Mouse (Mus musculus) stomach, postnatal 0 days (tissue): ENCODE measurements around the gene Acoxl. TPM values are rescaled to one million over a fixed set of nuclear protein-coding genes. Genes with fewer than 3 reads are reported as not detected.
A peak's percentile ranks its signal among the peaks of the same experiment; 100 is the strongest.

Experiments
- ATAC-seq: fragments of 200-750 bp; cut with Nextera tagmentation; 2 replicates; pipeline ENCODE4 v1.8.0; 2017; ENCODE audit not compliant: low FRiP score, low TSS enrichment
- DNase-seq: peaks from one replicate; pipeline ENCODE4 v3.0.0-alpha.2; 2016; ENCODE audit warnings: low spot score
- H3K27ac ChIP-seq: fragments of 300-500 bp; sonication (generic); replicated peaks from 2 replicates; pipeline ENCODE4 v1.5.1; 2014; ENCODE audit warnings: mild to moderate bottlenecking, control low read depth
- H3K27me3 ChIP-seq: fragments of 300-500 bp; sonication (generic); 2 replicates; pipeline ENCODE4 v1.6.1; 2014; ENCODE audit warnings: low read length; ENCODE audit not compliant: control insufficient read depth, insufficient read depth
- H3K36me3 ChIP-seq: fragments of 300-500 bp; sonication (generic); 2 replicates; pipeline ENCODE4 v1.6.1; 2014; ENCODE audit warnings: low read length, mixed read lengths; ENCODE audit not compliant: control insufficient read depth, insufficient read depth
- H3K4me1 ChIP-seq: fragments of 300-500 bp; sonication (generic); replicated peaks from 2 replicates; pipeline ENCODE4 v1.6.1; 2014; ENCODE audit warnings: antibody characterized with exemption; ENCODE audit not compliant: control insufficient read depth, insufficient read depth
- H3K4me2 ChIP-seq: fragments of 300-500 bp; sonication (generic); replicated peaks from 2 replicates; pipeline ENCODE4 v1.6.1; 2014; ENCODE audit warnings: low read depth, mild to moderate bottlenecking, control low read depth, moderate library complexity
- H3K4me3 ChIP-seq: fragments of 300-500 bp; sonication (generic); 2 replicates; pipeline ENCODE4 v1.5.1; 2014; ENCODE audit warnings: low read depth, low read length, control low read depth
- H3K9ac ChIP-seq: fragments of 300-500 bp; sonication (generic); 2 replicates; pipeline ENCODE4 v1.6.1; 2014; ENCODE audit warnings: mild to moderate bottlenecking, low read length, control low read depth, mixed read lengths
- H3K9me3 ChIP-seq: fragments of 300-500 bp; sonication (generic); 2 replicates; pipeline ENCODE4 v1.6.1; 2016; ENCODE audit warnings: low read length; ENCODE audit not compliant: control insufficient read depth
- CTCF ChIP-seq: IDR thresholded peaks from 2 replicates; pipeline ENCODE4 v1.5.1; 2016; ENCODE audit warnings: antibody characterized with exemption, low read depth, mild to moderate bottlenecking, moderate library complexity
- EP300 ChIP-seq: optimal IDR thresholded peaks from 2 replicates; pipeline ENCODE3; 2016; ENCODE audit warnings: antibody characterized with exemption
- WGBS: fragments of 180-500 bp; shearing (Covaris S2); extraction: QIAGEN DNeasy Blood & Tissue Kit; methylation state at CpG from one replicate; pipeline ENCODE4 v1.1.7; 2014; 5-methylcytosine and 5-hydroxymethylcytosine counted together
- polyA plus RNA-seq: library from polyadenylated mRNA; unstranded; fragments of >200 nt; fragmentation: Nextera tagmentation; extraction: Ambion mirVana; gene quantifications from 2 replicates; pipeline ENCODE4 v1.2.1, GENCODE M21; 2015

Acoxl gene
- polyA plus RNA-seq, 1 experiment from 2014 or later = 0.17 TPM

GRCm38 (mm10) chr2:128140183-128140582 lies 301.5 kb downstream of the Acoxl start:
- Histone ChIP-seq H3K27me3 (no peaks in the 10 kb centered on the region), H3K9me3 (no peaks in the 10 kb centered on the region), H3K4me3 (no peak overlapping the region), H3K4me1 (no peaks in the 10 kb centered on the region), H3K9ac (no peak overlapping the region), H3K27ac (no peak overlapping the region), H3K36me3 (no peaks in the 10 kb centered on the region; the same call in 1 of the 2 replicates), H3K4me2 (no peak overlapping the region)
- 0 out of 2 replicates have a peak, but pooled peaks have one; percentile 6 for TF ChIP-seq CTCF
- no peak for TF ChIP-seq EP300
- WGBS = 76% methylated on average over 3 of the region's 3 CpGs
- ATAC-seq = no peak
- no peak for DNase-seq

- DNase-seq (no peak), ATAC-seq (no peak)
- TF ChIP-seq CTCF (no peak), EP300 (no peak)
- H3K4me1 ChIP-seq = no peaks in the 10 kb centered on the region
- no peaks in the 10 kb centered on the region for H3K9me3 ChIP-seq
- H3K4me3 ChIP-seq = no peak overlapping the region
- H3K36me3 ChIP-seq = no peaks in the 10 kb centered on the region
- H3K4me2 ChIP-seq = no peak overlapping the region
- H3K27me3 ChIP-seq = no peaks in the 10 kb centered on the region
- H3K27ac ChIP-seq = no peak overlapping the region
- H3K9ac ChIP-seq = no peak overlapping the region
Measured at GRCm38 (mm10) chr2:128143992-128144391, 305.3 kb downstream of the Acoxl start.

- no peak overlapping the region for H3K4me2 ChIP-seq
- DNase-seq (no peak), ATAC-seq (no peak)
- H3K27ac ChIP-seq = no peak overlapping the region
- no peaks in the 10 kb centered on the region for H3K4me1 ChIP-seq
- H3K27me3 ChIP-seq = no peaks in the 10 kb centered on the region
- WGBS = 40% methylated on average over 3 of the region's 3 CpGs
- peaks cover 5% of the 10 kb centered on the region; the same call in 1 of the 2 replicates for H3K36me3 ChIP-seq
- no peak overlapping the region for H3K9ac ChIP-seq
- no peak overlapping the region for H3K4me3 ChIP-seq
- no peaks in the 10 kb centered on the region for H3K9me3 ChIP-seq
- TF ChIP-seq CTCF = no peak
- TF ChIP-seq EP300 = no peak
Measured at GRCm38 (mm10) chr2:128145433-128145832, 306.8 kb downstream of the Acoxl start.

GRCm38 (mm10) chr2:128149596-128149995 lies 310.9 kb downstream of the Acoxl start:
- H3K4me1 ChIP-seq = no peaks in the 10 kb centered on the region
- ATAC-seq (no peak), DNase-seq (no peak)
- 80% methylated on average over 5 of the region's 5 CpGs for WGBS
- TF ChIP-seq CTCF (no peak), EP300 (no peak)
- H3K27me3 ChIP-seq = no peaks in the 10 kb centered on the region
- no peak overlapping the region for H3K27ac ChIP-seq
- no peak overlapping the region for H3K4me2 ChIP-seq
- no peak overlapping the region for H3K4me3 ChIP-seq
- H3K9ac ChIP-seq = no peak overlapping the region
- H3K36me3 ChIP-seq = peaks cover 5% of the 10 kb centered on the region; the same call in 1 of the 2 replicates
- no peaks in the 10 kb centered on the region for H3K9me3 ChIP-seq

- 87% methylated on average over 9 of the region's 9 CpGs for WGBS
- Histone ChIP-seq H3K4me1 (peaks cover 4% of the 10 kb centered on the region; the same call in 1 of the 2 replicates), H3K27me3 (no peaks in the 10 kb centered on the region), H3K4me3 (no peak overlapping the region), H3K36me3 (peaks cover 5% of the 10 kb centered on the region; the same call in 1 of the 2 replicates), H3K9ac (no peak overlapping the region), H3K9me3 (no peaks in the 10 kb centered on the region), H3K4me2 (no peak overlapping the region), H3K27ac (no peak overlapping the region)
- ATAC-seq (no peak), DNase-seq (no peak)
- TF ChIP-seq CTCF (no peak), EP300 (no peak)
Measured at GRCm38 (mm10) chr2:128152211-128152610, 313.5 kb downstream of the Acoxl start.

GRCm38 (mm10) chr2:128152845-128153550 lies 314.3 kb downstream of the Acoxl start:
- H3K9ac ChIP-seq = no peak overlapping the region
- H3K4me1 ChIP-seq = peaks cover 4% of the 10 kb centered on the region; the same call in 1 of the 2 replicates
- ATAC-seq = no peak
- H3K4me2 ChIP-seq = no peak overlapping the region
- TF ChIP-seq CTCF (no peak), EP300 (no peak)
- WGBS = 71% methylated on average over 16 of the region's 16 CpGs
- H3K36me3 ChIP-seq = peaks cover 5% of the 10 kb centered on the region; the same call in 1 of the 2 replicates
- no peaks in the 10 kb centered on the region for H3K27me3 ChIP-seq
- no peak for DNase-seq
- H3K4me3 ChIP-seq = no peak overlapping the region
- H3K9me3 ChIP-seq = no peaks in the 10 kb centered on the region
- H3K27ac ChIP-seq = no peak overlapping the region
